Mouse (Mus musculus): ENCODE data around the gene Rnf183.
"Not testable (repeated sequence)": the region's sequence is repeated elsewhere in the genome, so short reads cannot be mapped to it uniquely, and the experiment has no call there.

- not testable (repeated sequence) for TF ChIP-seq HCFC1 (IDR thresholded peaks at IDR 0.05; ENCODE audit: borderline replicate concordance, insufficient read depth, low read length); ZNF384 (IDR thresholded peaks at IDR 0.05; ENCODE audit: low read depth, low read length); MAFK (IDR thresholded peaks at IDR 0.05; ENCODE audit: insufficient read depth, low read depth, low read length)
These were observed 44.5 kb upstream of the Rnf183 start for GRCm38 (mm10) chr4:62479593-62479936.

Data from ES-E14 (cell line).